Mouse (Mus musculus) embryonic facial prominence, embryonic 14.5 days (tissue): Measurements from ENCODE around the gene Abhd5. TPM values are rescaled to one million over a fixed set of nuclear protein-coding genes. Genes with fewer than 3 reads are reported as not detected.
A peak's percentile ranks its signal among the peaks of the same experiment; 100 is the strongest.

ENCODE experiments used
- ATAC-seq: fragments of 200-750 bp; cut with Nextera tagmentation; 2 replicates; pipeline ENCODE4 v1.8.0; 2017; ENCODE audit warnings: low read depth, moderate number of reproducible peaks, moderate TSS enrichment
- DNase-seq: peaks from one replicate; pipeline ENCODE4 v3.0.0-alpha.2; 2015; ENCODE audit warnings: low spot score
- H3K27ac ChIP-seq: fragments of 300-500 bp; sonication (generic); replicated peaks from 2 replicates; pipeline ENCODE4 v1.5.1; 2014; ENCODE audit warnings: low read depth, mild to moderate bottlenecking, low read length, moderate library complexity
- H3K27me3 ChIP-seq: fragments of 300-500 bp; sonication (generic); replicated peaks from 2 replicates; pipeline ENCODE4 v1.6.1; 2014; ENCODE audit warnings: low read length; ENCODE audit not compliant: control insufficient read depth, insufficient read depth
- H3K36me3 ChIP-seq: fragments of 300-500 bp; sonication (generic); 2 replicates; pipeline ENCODE4 v1.6.1; 2014; ENCODE audit warnings: low read length, mixed read lengths; ENCODE audit not compliant: control insufficient read depth, insufficient read depth
- H3K4me1 ChIP-seq: fragments of 300-500 bp; sonication (generic); 2 replicates; pipeline ENCODE4 v1.6.1; 2014; ENCODE audit warnings: antibody characterized with exemption, low read length; ENCODE audit not compliant: control insufficient read depth, insufficient read depth
- H3K4me2 ChIP-seq: fragments of 300-500 bp; sonication (generic); 2 replicates; pipeline ENCODE4 v1.6.1; 2014; ENCODE audit warnings: low read depth, mild to moderate bottlenecking, low read length, moderate library complexity, mixed read lengths
- H3K4me3 ChIP-seq: fragments of 300-500 bp; sonication (generic); 2 replicates; pipeline ENCODE4 v1.5.1; 2014; ENCODE audit warnings: low read depth, mild to moderate bottlenecking, low read length
- H3K9ac ChIP-seq: fragments of 300-500 bp; sonication (generic); 2 replicates; pipeline ENCODE4 v1.6.1; 2014; ENCODE audit warnings: low read depth, mild to moderate bottlenecking, low read length, moderate library complexity, mixed read lengths
- H3K9me3 ChIP-seq: fragments of 300-500 bp; sonication (generic); 2 replicates; pipeline ENCODE4 v1.6.1; 2016; ENCODE audit warnings: low read length; ENCODE audit not compliant: control insufficient read depth
- WGBS: fragments of 180-500 bp; shearing (Covaris S2); extraction: QIAGEN DNeasy Blood & Tissue Kit; methylation state at CpG from one replicate; pipeline ENCODE4 v1.1.7; 2014; 5-methylcytosine and 5-hydroxymethylcytosine counted together
- polyA plus RNA-seq: library from polyadenylated mRNA; unstranded; fragments of >200 nt; fragmentation: Nextera tagmentation; extraction: Ambion mirVana; gene quantifications from 2 replicates; pipeline ENCODE4 v1.2.1, GENCODE M21; 2014

Abhd5 gene
- polyA plus RNA-seq, 1 experiment from 2014 or later: 37.4 TPM

GRCm38 (mm10) chr9:122352025-122352392, 601 bp downstream of the Abhd5 start:
- Histone ChIP-seq H3K9me3 (no peaks in the 10 kb centered on the region), H3K27ac (peak overlapping the region; percentile 56; the same call in 1 of the 2 replicates), H3K4me2 (peak overlapping the region; percentile 59), H3K4me3 (peak overlapping the region; percentile 62), H3K27me3 (no peaks in the 10 kb centered on the region), H3K36me3 (no peaks in the 10 kb centered on the region), H3K9ac (peak overlapping the region; percentile 77), H3K4me1 (peaks cover 7% of the 10 kb centered on the region; the same call in 1 of the 2 replicates)
- whole genome bisulfite sequencing: under 1% methylated on average over 20 of the region's 30 CpGs
- no peak for ATAC-seq
- DNase-seq: peak; percentile 23

GRCm38 (mm10) chr9:122352911-122353310, 1.5 kb downstream of the Abhd5 start:
- H3K4me1 ChIP-seq: peaks cover 7% of the 10 kb centered on the region; the same call in 1 of the 2 replicates
- H3K4me3 ChIP-seq: no peak overlapping the region
- DNase-seq (no peak), ATAC-seq (no peak)
- H3K36me3 ChIP-seq: no peaks in the 10 kb centered on the region
- H3K9ac ChIP-seq: no peak overlapping the region
- H3K27ac ChIP-seq: no peak overlapping the region
- H3K27me3 ChIP-seq: no peaks in the 10 kb centered on the region
- no peak overlapping the region for H3K4me2 ChIP-seq
- 79% methylated on average over 4 of the region's 4 CpGs for WGBS
- H3K9me3 ChIP-seq: no peaks in the 10 kb centered on the region

- 86% methylated on average over 3 of the region's 3 CpGs for WGBS
These were observed 2.8 kb downstream of the Abhd5 start for GRCm38 (mm10) chr9:122354240-122354639.

GRCm38 (mm10) chr9:122357073-122357472, 5.7 kb downstream of the Abhd5 start:
- no peaks in the 10 kb centered on the region for H3K9me3 ChIP-seq
- H3K4me2 ChIP-seq: no peak overlapping the region
- no peak overlapping the region for H3K27ac ChIP-seq
- no peak overlapping the region for H3K9ac ChIP-seq
- ATAC-seq (no peak), DNase-seq (no peak)
- WGBS: 86% methylated on average over 1 of the region's 1 CpGs
- no peaks in the 10 kb centered on the region for H3K27me3 ChIP-seq
- peaks cover 7% of the 10 kb centered on the region; the same call in 1 of the 2 replicates for H3K4me1 ChIP-seq
- no peak overlapping the region for H3K4me3 ChIP-seq
- no peaks in the 10 kb centered on the region for H3K36me3 ChIP-seq

More at GRCm38 (mm10) chr9:122354240-122354639, 2.8 kb downstream of the Abhd5 start:
- Histone ChIP-seq H3K36me3 (no peaks in the 10 kb centered on the region), H3K4me3 (no peak overlapping the region), H3K27me3 (no peaks in the 10 kb centered on the region), H3K4me2 (no peak overlapping the region), H3K9me3 (no peaks in the 10 kb centered on the region), H3K4me1 (peaks cover 7% of the 10 kb centered on the region; the same call in 1 of the 2 replicates), H3K9ac (no peak overlapping the region), H3K27ac (no peak overlapping the region)
- DNase-seq (no peak), ATAC-seq (no peak)

- DNase-seq (no peak), ATAC-seq (no peak)
- Histone ChIP-seq H3K36me3 (no peaks in the 10 kb centered on the region), H3K4me2 (no peak overlapping the region), H3K4me3 (no peak overlapping the region), H3K27me3 (no peaks in the 10 kb centered on the region), H3K4me1 (peaks cover 6% of the 10 kb centered on the region; the same call in 1 of the 2 replicates), H3K9me3 (no peaks in the 10 kb centered on the region), H3K9ac (no peak overlapping the region), H3K27ac (no peak overlapping the region)
- WGBS: 94% methylated on average over 1 of the region's 1 CpGs
These were observed 6.2 kb downstream of the Abhd5 start for GRCm38 (mm10) chr9:122357626-122358025.

GRCm38 (mm10) chr9:122364171-122364570, 12.8 kb downstream of the Abhd5 start:
- DNase-seq (peak; percentile 52), ATAC-seq (no peak)
- H3K9me3 ChIP-seq: no peaks in the 10 kb centered on the region
- H3K27me3 ChIP-seq: no peaks in the 10 kb centered on the region
- 50% methylated on average over 1 of the region's 1 CpGs for WGBS
- 0 out of 2 replicates have a peak, but pooled peaks cover 2% of the 10 kb centered on the region for H3K4me1 ChIP-seq
- no peaks in the 10 kb centered on the region for H3K36me3 ChIP-seq
- H3K4me2 ChIP-seq: no peak overlapping the region
- no peak overlapping the region for H3K9ac ChIP-seq
- no peak overlapping the region for H3K4me3 ChIP-seq
- no peak overlapping the region for H3K27ac ChIP-seq

GRCm38 (mm10) chr9:122370292-122370794, 18.9 kb downstream of the Abhd5 start:
- Histone ChIP-seq H3K9me3 (no peaks in the 10 kb centered on the region), H3K27me3 (no peaks in the 10 kb centered on the region), H3K36me3 (no peaks in the 10 kb centered on the region), H3K4me3 (no peak overlapping the region), H3K27ac (no peak overlapping the region), H3K4me2 (no peak overlapping the region), H3K9ac (no peak overlapping the region), H3K4me1 (no peaks in the 10 kb centered on the region)
- WGBS: 97% methylated on average over 6 of the region's 6 CpGs
- no peak for DNase-seq
- no peak for ATAC-seq

- no peak overlapping the region for H3K4me2 ChIP-seq
- H3K36me3 ChIP-seq: no peaks in the 10 kb centered on the region
- H3K9me3 ChIP-seq: no peaks in the 10 kb centered on the region
- 30% methylated on average over 4 of the region's 4 CpGs for WGBS
- no peak overlapping the region for H3K4me3 ChIP-seq
- ATAC-seq (no peak), DNase-seq (no peak)
- H3K4me1 ChIP-seq: no peaks in the 10 kb centered on the region
- no peak overlapping the region for H3K27ac ChIP-seq
- H3K27me3 ChIP-seq: no peaks in the 10 kb centered on the region
- no peak overlapping the region for H3K9ac ChIP-seq
These were observed 21.1 kb downstream of the Abhd5 start for GRCm38 (mm10) chr9:122372506-122372905.

GRCm38 (mm10) chr9:122372991-122373390, 21.6 kb downstream of the Abhd5 start:
- Histone ChIP-seq H3K4me3 (no peak overlapping the region), H3K4me1 (no peaks in the 10 kb centered on the region), H3K4me2 (no peak overlapping the region), H3K27me3 (no peaks in the 10 kb centered on the region), H3K36me3 (0 out of 2 replicates have a peak, but pooled peaks cover under 1% of the 10 kb centered on the region), H3K27ac (no peak overlapping the region), H3K9ac (no peak overlapping the region), H3K9me3 (no peaks in the 10 kb centered on the region)
- no peak for ATAC-seq
- no peak for DNase-seq
- WGBS: 84% methylated on average over 1 of the region's 1 CpGs
